Mouse (Mus musculus): ENCODE measurements around the gene Mrps16. TPM values are rescaled to one million over a fixed set of nuclear protein-coding genes. Genes with fewer than 3 reads are reported as not detected.

Mrps16 gene
- polyA plus RNA-seq, 1 experiment from 2014 or later, result 78.5 TPM

DNA sequence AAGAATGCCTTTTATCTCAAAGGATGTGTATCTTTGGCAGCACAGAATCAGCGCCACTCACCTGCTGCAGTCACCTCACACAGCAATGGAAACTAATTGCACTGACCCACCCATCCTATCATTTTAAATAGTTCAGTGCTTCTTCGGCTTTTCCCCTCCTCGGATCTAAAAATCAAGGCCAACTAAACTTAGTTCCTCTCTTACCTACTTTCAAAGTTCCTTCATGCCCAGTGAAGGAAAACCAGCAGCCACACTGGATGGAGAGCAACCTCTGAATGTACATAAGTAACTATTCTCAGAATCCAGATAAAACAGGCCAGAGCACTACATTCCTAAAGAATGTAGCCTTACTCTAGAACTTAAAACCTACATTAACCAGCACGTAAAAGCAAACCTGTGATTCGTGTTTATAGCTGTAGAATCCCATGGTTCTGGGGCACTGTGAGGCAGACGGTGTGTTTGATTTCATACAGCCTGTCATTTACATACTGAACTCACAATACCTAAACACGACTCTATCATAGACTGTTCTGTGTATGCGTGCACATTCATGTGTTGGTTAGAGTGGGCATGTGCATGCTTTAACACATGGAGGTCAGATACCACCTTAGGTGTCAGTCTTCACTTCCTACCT lies 3.9 kb downstream of the Mrps16 start:
- peak overlapping the region; percentile 90 for H3K4me3 ChIP-seq
- H3K36me3 ChIP-seq (replicated peaks), result peaks cover 56% of the 10 kb centered on the region
- peak overlapping the region; percentile 93; the same call in 1 of the 2 replicates for H3K27ac ChIP-seq
- H3K9me3 ChIP-seq, result no peaks in the 10 kb centered on the region
- H3K27me3 ChIP-seq (ENCODE audit: poor library complexity, severe bottlenecking), result no peaks in the 10 kb centered on the region
- WGBS, result 90% methylated on average over 8 of the region's 8 CpGs
- DNase-seq (ENCODE audit: extremely low spot score, low spot score), result no peak
- peaks cover 53% of the 10 kb centered on the region for H3K4me1 ChIP-seq

DNA sequence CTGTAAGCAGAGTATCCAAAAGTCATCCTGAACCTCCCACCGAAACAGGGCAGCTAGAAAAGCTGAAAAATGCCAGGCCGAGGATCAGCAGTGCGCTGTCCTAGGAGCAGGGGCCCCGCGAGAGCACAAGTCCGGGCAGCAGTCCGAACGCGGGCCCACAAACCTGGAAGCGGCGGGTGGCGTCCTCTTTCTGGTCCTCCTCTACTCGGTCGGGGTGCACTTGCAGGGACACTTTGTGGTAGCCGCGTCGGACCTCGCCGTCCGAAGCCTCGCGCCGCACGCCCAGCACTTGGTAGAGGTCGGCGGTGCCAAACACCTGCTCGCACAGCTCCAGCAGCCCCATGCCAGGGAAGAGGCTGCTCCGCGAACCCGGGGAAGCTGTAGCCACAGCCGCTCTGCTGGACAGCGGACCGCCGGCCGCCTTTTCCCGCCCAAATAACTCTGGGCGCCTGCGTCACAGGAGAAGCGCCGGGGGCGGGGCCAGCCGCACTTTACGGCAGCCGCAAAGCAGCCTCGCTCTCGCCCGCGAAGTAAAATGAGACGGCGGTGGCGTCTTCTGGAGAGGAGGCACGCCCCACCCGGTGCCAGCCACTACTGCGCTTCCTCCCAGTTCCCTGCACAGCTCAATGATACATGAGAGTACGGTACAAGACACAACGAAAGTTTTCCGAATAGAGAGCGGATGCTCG lies 4.8 kb downstream of the Mrps16 start, which contains the start of gene Dnajc9:
Dnajc9 (minus strand) TSS at position 470 of the 689 bp plus-strand sequence.
- H3K27me3 ChIP-seq (ENCODE audit: poor library complexity, severe bottlenecking), result no peaks in the 10 kb centered on the region
- peak within 1 kb of the TSS; percentile 90 for H3K4me3 ChIP-seq
- under 1% methylated on average over 59 of the region's 59 CpGs for WGBS
- peak; percentile 94 for DNase-seq (ENCODE audit: extremely low spot score, low spot score)
- H3K9me3 ChIP-seq, result no peaks in the 10 kb centered on the region
- peaks cover 66% of the 10 kb centered on the region for H3K36me3 ChIP-seq (replicated peaks)
- H3K27ac ChIP-seq, result peak within 1 kb of the TSS; percentile 93
- peaks cover 46% of the 10 kb centered on the region for H3K4me1 ChIP-seq

DNA sequence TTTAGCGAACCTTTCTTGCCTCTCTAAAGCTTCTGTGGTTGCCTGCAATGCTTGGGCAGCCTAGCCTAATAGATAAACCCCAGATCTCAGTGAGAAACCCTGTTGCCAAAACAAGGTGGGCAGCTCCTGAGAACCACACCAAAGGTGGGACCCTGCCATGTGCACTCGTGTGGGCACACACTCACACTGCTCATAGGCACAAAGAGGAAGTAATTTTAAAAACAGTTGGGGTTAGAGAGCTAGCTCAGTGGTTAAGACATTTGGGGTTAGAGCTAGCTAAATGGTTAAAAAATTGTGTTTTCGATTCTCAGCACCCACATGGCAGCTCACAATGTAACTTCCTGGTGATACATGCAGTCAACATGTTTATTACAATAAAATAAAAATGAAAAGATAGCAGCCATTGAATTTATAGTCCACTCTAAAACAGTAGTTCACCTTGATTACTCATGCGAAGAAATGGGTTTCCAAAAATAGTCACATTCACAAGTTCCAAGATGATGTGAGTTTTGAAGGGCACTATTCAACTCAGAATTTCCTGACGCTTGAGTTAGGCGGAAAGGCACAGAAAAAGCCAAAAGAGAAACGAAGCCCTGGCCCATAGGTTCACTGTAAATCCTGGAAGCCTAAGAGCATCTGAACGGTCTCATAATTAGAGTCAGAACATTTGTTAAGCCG lies 13.5 kb downstream of the Mrps16 start:
- Histone ChIP-seq H3K9me3 (0 out of 2 replicates have a peak, but pooled peaks cover 3% of the 10 kb centered on the region), H3K4me1 (no peaks in the 10 kb centered on the region), H3K27me3 (ENCODE audit: poor library complexity, severe bottlenecking) (no peaks in the 10 kb centered on the region), H3K4me3 (no peak overlapping the region), H3K36me3 (replicated peaks) (peaks cover 96% of the 10 kb centered on the region), H3K27ac (no peak overlapping the region)
- DNase-seq (ENCODE audit: extremely low spot score, low spot score), result no peak
- 91% methylated on average over 9 of the region's 9 CpGs for WGBS

DNA sequence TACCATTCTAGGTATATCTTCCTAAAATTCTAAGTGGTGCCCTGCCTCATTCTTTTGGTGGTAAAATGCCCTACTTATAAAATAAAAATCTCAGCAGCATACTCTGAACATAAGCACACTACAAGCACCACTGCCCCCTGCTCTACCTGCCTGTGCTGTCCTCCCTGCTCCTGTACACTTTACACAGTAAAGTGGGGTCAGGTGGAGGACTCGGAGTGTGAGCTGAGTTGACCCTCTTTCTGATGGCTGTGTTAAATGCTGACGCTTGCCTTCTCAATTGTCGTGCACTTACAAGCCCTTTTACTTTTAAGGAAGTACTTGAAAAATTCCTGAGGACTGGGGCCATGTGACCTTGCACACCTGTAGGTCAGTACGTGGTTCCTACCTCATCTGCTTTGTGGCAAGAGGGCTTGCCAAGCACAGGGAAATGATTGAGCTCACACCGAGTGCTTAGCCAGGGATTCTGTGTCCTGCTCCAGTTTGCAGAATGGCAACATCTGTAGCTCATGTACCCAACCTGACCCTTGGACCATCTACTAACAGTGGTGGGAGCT lies 14.3 kb downstream of the Mrps16 start:
- no peak for DNase-seq (ENCODE audit: extremely low spot score, low spot score)
- H3K9me3 ChIP-seq, result 0 out of 2 replicates have a peak, but pooled peaks cover 3% of the 10 kb centered on the region
- 93% methylated on average over 5 of the region's 5 CpGs for WGBS
- H3K27ac ChIP-seq, result no peak overlapping the region
- no peaks in the 10 kb centered on the region for H3K27me3 ChIP-seq (ENCODE audit: poor library complexity, severe bottlenecking)
- peaks cover 95% of the 10 kb centered on the region for H3K36me3 ChIP-seq (replicated peaks)
- H3K4me1 ChIP-seq, result no peaks in the 10 kb centered on the region
- H3K4me3 ChIP-seq, result no peak overlapping the region

DNA sequence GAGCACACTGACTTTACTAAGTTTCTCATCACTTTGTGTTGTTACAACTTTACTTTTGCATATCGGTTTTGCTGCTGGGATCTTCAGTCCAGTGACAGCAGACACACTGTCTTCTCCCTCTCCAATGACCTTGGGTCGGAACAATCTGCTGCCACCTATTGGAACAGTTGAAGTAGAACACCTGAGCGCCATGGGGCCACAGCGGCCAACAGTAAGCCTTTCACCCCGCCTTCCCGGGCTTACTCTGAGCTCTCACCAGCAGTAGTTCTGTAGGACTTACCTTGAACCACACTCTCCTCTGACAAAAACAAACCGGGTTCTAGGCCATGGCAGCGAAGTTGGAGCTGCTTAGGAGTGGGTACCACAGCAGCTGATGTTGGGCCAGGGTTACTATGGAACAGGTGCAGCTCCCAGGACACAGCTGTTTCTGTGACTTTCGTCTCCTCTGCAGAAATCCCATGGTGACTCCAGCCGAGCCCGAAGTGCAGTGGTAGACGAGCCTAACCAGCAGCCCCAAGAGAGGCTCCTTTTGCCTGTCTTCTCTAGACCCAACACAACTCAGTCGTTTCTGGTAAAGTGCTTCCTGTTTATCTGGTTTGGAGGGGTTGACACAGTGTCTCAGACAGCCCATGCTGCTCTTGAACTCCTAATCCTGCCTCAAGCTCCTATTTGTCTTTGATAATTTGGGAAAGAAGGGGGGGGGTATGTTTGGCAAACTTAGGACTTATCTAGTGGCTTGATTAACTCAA lies 14.9 kb downstream of the Mrps16 start:
- no peak overlapping the region for H3K4me3 ChIP-seq
- peak; percentile 27 for DNase-seq (ENCODE audit: extremely low spot score, low spot score)
- H3K4me1 ChIP-seq, result no peaks in the 10 kb centered on the region
- WGBS, result 48% methylated on average over 13 of the region's 13 CpGs
- no peaks in the 10 kb centered on the region for H3K27me3 ChIP-seq (ENCODE audit: poor library complexity, severe bottlenecking)
- H3K9me3 ChIP-seq, result 0 out of 2 replicates have a peak, but pooled peaks cover 3% of the 10 kb centered on the region
- no peak overlapping the region for H3K27ac ChIP-seq
- peaks cover 95% of the 10 kb centered on the region for H3K36me3 ChIP-seq (replicated peaks)

DNA sequence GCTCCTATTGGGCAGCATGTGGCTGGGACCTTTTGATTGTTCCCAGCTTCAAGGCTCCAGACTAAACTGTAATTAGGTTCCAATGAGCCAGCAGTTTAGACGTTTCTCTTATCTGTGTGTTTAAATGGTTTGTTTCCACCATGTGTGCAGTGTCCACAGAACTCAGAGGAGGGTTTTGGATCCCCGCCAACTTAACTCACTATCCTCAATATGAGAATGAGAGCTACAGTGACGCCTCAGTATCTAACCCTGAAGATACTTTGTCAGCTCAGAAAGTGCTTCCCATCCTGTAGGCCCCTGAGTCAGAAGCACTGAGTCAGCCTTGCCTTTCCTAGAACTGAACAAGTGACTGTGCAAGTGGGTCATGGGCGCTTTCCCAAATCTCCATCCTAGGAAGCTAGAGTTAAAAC lies 16.3 kb downstream of the Mrps16 start:
- Histone ChIP-seq H3K4me1 (no peaks in the 10 kb centered on the region), H3K27me3 (ENCODE audit: poor library complexity, severe bottlenecking) (no peaks in the 10 kb centered on the region), H3K4me3 (no peak overlapping the region), H3K9me3 (no peaks in the 10 kb centered on the region), H3K36me3 (replicated peaks) (peaks cover 95% of the 10 kb centered on the region), H3K27ac (no peak overlapping the region)
- WGBS, result 93% methylated on average over 4 of the region's 4 CpGs
- DNase-seq (ENCODE audit: extremely low spot score, low spot score), result no peak

DNA sequence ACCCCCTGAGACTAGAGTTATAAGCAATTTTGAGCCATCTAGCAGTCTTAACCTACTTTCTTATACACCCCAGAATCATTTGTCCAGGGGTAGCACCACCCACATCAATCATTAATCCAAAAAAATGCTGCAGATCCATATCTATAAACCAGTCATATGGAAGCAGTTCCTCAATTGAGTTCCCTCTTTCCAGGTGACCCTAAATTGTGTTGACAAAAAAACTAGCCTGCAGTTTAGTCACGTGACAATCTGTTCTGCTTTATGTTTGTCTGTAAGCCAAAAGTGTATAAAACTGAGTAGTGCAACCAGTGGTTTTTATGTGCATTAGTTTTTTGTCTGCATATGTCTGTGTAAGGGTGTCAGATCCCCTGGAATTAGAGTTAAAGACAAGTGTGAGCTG lies 21.6 kb downstream of the Mrps16 start:
- no peaks in the 10 kb centered on the region for H3K9me3 ChIP-seq
- peaks cover 94% of the 10 kb centered on the region for H3K36me3 ChIP-seq (replicated peaks)
- no peaks in the 10 kb centered on the region for H3K27me3 ChIP-seq (ENCODE audit: poor library complexity, severe bottlenecking)
- 94% methylated on average over 1 of the region's 1 CpGs for WGBS
- no peak overlapping the region for H3K4me3 ChIP-seq
- no peaks in the 10 kb centered on the region for H3K4me1 ChIP-seq
- no peak overlapping the region for H3K27ac ChIP-seq
- no peak for DNase-seq (ENCODE audit: extremely low spot score, low spot score)

DNA sequence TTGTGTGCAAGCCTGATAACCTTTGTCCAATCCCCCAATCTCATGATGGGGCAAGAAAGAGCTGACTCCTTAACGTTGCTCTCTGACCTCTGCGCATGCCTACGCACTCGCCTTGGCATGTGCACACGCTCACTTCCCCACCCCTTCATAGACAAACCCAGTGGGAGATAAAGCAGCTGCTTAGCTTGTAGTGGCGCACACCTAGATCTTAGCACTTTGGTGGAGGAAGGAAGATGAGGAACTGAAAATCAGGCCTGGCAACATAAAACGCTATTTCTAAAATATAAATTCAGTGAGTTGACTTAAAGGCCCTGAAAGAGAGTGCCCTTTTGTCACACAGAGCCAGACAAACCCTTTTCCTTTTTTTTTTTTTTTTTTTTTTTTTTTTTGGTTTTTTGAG lies 22.6 kb downstream of the Mrps16 start:
- Histone ChIP-seq H3K4me3 (no peak overlapping the region), H3K36me3 (replicated peaks) (peaks cover 94% of the 10 kb centered on the region), H3K4me1 (no peaks in the 10 kb centered on the region), H3K27me3 (ENCODE audit: poor library complexity, severe bottlenecking) (no peaks in the 10 kb centered on the region), H3K9me3 (no peaks in the 10 kb centered on the region), H3K27ac (no peak overlapping the region)
- WGBS, result 88% methylated on average over 7 of the region's 7 CpGs
- DNase-seq (ENCODE audit: extremely low spot score, low spot score), result no peak

DNA sequence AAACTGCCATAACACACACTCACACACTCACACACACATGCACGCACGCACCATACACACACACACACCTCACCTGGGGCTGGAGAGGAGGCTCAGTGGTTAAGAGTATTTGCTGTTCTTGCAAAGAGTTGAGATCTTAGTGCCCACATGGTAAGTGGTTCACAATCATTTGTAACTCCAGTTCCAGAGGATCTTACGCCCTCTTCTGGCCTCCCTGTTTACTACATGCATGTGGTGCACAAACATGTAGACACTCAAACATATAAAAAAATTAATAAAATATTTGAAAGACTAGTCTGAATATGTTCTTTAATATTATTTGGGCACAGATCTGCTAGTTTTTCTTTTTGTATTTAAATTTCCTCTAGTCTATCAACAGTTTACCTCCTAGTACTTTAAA lies 25.2 kb downstream of the Mrps16 start:
- no peak overlapping the region for H3K4me3 ChIP-seq
- no peaks in the 10 kb centered on the region for H3K27me3 ChIP-seq (ENCODE audit: poor library complexity, severe bottlenecking)
- no peaks in the 10 kb centered on the region for H3K4me1 ChIP-seq
- 89% methylated on average over 3 of the region's 3 CpGs for WGBS
- no peaks in the 10 kb centered on the region for H3K9me3 ChIP-seq
- DNase-seq (ENCODE audit: extremely low spot score, low spot score), result no peak
- H3K27ac ChIP-seq, result no peak overlapping the region
- peaks cover 96% of the 10 kb centered on the region for H3K36me3 ChIP-seq (replicated peaks)

DNA sequence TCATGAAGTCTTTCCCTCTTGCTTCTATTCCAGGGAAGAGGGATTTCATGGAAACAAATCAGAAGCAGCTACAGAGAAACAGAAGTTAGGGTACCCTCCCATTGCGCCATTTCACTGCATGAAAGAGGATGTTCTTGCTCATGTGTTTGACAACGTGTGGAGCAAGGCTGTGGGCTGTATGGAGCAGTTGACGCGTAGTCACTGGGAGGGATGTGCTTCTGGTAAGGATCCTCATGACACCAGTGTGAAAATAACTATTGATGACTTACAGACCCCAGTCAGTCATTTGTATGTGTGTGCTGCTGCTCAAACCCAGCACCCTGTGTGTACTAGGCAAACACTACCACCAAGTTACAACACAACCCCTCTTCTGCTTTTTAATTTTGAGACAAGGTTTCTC lies 30.2 kb downstream of the Mrps16 start:
- 92% methylated on average over 4 of the region's 4 CpGs for WGBS
- H3K4me3 ChIP-seq, result no peak overlapping the region
- H3K9me3 ChIP-seq, result no peaks in the 10 kb centered on the region
- no peak overlapping the region for H3K27ac ChIP-seq
- H3K36me3 ChIP-seq (replicated peaks), result peaks cover 98% of the 10 kb centered on the region
- no peaks in the 10 kb centered on the region for H3K27me3 ChIP-seq (ENCODE audit: poor library complexity, severe bottlenecking)
- H3K4me1 ChIP-seq, result no peaks in the 10 kb centered on the region
- no peak for DNase-seq (ENCODE audit: extremely low spot score, low spot score)

DNA sequence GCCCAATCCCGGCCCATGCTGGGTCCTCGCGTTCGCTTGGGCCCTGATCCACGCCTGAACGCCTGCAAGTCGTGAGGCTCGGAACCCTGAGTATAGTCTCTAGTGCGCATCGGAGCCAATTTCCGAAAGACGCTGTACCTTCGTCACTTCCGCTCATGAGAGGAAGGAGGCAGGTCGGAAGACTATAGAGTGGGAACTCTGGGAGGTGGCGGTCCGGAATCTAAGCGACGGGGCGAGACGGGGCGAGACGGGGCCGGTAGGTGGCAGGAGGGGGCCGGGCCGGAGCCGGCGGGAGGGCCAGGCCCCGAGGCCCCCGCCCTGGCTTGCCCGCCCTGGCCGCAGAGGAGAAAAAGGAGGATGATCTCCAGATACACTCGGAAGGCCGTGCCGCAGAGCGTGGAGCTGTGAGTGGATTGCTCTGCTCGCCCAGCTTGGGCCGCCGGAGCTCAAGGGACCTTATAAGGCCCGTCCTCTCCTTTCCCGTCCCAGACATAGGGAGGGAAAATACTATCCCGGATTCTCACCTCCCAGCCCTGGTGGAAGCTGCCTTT lies 45.4 kb downstream of the Mrps16 start, which contains the start of the genes Ecd and Fam149b:
Ecd (minus strand) TSS at position 131 of the 551 bp plus-strand sequence.
Fam149b (plus strand) TSS at position 172 of the 551 bp plus-strand sequence.
- H3K9me3 ChIP-seq, result no peaks in the 10 kb centered on the region
- WGBS, result under 1% methylated on average over 42 of the region's 42 CpGs
- H3K4me3 ChIP-seq, result peak within 1 kb of the TSS; percentile 84
- DNase-seq (ENCODE audit: extremely low spot score, low spot score), result peak; percentile 92
- peaks cover 20% of the 10 kb centered on the region for H3K4me1 ChIP-seq
- peak within 1 kb of the TSS; percentile 97 for H3K27ac ChIP-seq
- H3K36me3 ChIP-seq (replicated peaks), result peaks cover 52% of the 10 kb centered on the region
- H3K27me3 ChIP-seq (ENCODE audit: poor library complexity, severe bottlenecking), result no peaks in the 10 kb centered on the region

Data from forebrain, embryonic 10.5 days (tissue).